Mouse (Mus musculus): ENCODE measurements around the gene Pex26. TPM values are rescaled to one million over a fixed set of nuclear protein-coding genes. Genes with fewer than 3 reads are reported as not detected.

The Pex26 gene
- polyA plus RNA-seq, 1 experiment from 2014 or later = 7.5 TPM

DNA sequence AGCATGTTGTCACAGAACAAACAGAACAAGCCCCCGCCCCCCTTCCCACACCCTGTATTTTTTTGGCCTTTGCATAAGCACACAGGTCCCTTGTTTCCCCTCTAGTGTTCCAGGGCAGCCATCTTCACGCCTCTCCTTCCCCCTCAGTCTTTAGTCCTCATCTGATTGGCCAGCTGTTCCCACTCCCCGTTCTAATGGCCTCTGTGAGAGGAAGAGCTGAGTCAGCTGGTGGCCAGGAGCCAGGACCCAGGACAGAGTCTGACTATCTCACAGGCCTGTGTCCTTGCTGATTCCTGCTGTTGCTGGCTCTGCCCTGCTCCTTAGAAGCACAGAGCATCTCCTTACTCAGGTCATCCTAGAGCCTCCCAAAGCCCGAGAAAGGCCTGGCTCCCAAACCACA, 39.4 kb upstream of the Pex26 start:
- DNase-seq (ENCODE audit: low spot score) = no peak
- no peak overlapping the region for H3K4me3 ChIP-seq (ENCODE audit: low read depth, low read length)
- H3K4me2 ChIP-seq (ENCODE audit: low read depth, severe bottlenecking) = no peak overlapping the region
- no peak for ATAC-seq (ENCODE audit: insufficient number of reproducible peaks, low FRiP score, low TSS enrichment, low read depth)
- H3K4me1 ChIP-seq (ENCODE audit: control insufficient read depth, insufficient read depth, low read length) = no peaks in the 10 kb centered on the region
- no peak overlapping the region for H3K27ac ChIP-seq (replicated peaks; ENCODE audit: low read depth, low read length)
- H3K27me3 ChIP-seq (ENCODE audit: control insufficient read depth, insufficient read depth, low read length) = no peaks in the 10 kb centered on the region
- no peak overlapping the region for H3K9ac ChIP-seq (ENCODE audit: low read length)
- no peaks in the 10 kb centered on the region for H3K36me3 ChIP-seq (ENCODE audit: control insufficient read depth, insufficient read depth, low read length)
- WGBS = 61% methylated on average over 4 of the region's 4 CpGs
- H3K9me3 ChIP-seq (ENCODE audit: control insufficient read depth, low read length) = no peaks in the 10 kb centered on the region

DNA sequence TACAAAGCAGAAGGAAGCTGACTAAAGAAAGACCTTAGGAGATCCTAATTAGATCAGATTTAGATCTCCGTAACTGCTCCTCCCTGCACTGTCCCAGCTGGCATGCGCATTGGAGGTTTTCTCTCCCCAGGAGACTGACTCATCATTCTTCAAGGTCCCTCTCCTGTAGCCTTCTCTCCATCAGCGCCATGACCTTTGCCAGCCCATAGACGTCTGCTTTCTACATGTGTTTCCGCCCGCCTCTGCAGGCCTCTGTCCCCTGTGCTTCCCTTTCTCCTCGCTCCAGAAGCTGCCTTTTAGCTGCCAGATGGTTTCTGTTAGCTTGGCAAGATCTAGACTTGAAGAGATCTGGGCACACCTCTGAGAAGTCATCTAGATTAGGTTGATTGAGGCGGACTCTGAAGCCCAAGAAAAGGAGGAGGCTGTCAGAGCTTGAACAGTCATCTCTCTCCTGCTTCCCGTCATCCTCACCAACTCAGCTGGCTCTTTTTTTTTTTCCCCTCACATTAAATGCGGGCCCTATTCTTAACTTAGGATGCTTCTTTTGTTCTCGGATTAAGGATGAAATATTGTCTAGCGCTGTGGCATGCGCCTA, 38.4 kb upstream of the Pex26 start:
- WGBS = 57% methylated on average over 13 of the region's 13 CpGs
- Histone ChIP-seq H3K4me1 (ENCODE audit: control insufficient read depth, insufficient read depth, low read length) (no peaks in the 10 kb centered on the region), H3K36me3 (ENCODE audit: control insufficient read depth, insufficient read depth, low read length) (no peaks in the 10 kb centered on the region), H3K27ac (replicated peaks; ENCODE audit: low read depth, low read length) (no peak overlapping the region), H3K27me3 (ENCODE audit: control insufficient read depth, insufficient read depth, low read length) (no peaks in the 10 kb centered on the region), H3K4me3 (ENCODE audit: low read depth, low read length) (no peak overlapping the region), H3K9ac (ENCODE audit: low read length) (no peak overlapping the region), H3K4me2 (ENCODE audit: low read depth, severe bottlenecking) (no peak overlapping the region), H3K9me3 (ENCODE audit: control insufficient read depth, low read length) (no peaks in the 10 kb centered on the region)
- ATAC-seq (ENCODE audit: insufficient number of reproducible peaks, low FRiP score, low TSS enrichment, low read depth) (no peak), DNase-seq (ENCODE audit: low spot score) (no peak)

DNA sequence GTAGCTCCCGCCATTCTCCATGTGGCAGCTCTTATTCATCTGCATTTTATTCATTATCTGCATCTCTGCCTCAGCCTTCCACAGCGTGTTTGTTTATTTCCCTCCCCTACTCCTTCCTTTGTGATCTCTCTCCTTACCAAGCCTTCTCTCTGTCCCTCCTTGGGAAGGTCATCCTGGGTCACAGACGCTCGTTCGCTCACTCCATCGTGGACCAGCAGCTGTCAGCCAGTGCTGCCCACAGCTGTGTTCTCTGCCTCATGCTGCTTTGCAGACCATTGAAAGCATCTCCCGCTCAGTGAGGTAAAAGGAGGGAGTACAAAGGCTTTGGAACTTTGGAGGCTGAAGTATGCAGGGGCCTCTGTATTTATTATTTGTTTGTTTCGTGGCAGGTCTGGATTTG, 37.6 kb upstream of the Pex26 start:
- Histone ChIP-seq H3K36me3 (ENCODE audit: control insufficient read depth, insufficient read depth, low read length) (no peaks in the 10 kb centered on the region), H3K4me3 (ENCODE audit: low read depth, low read length) (no peak overlapping the region), H3K4me2 (ENCODE audit: low read depth, severe bottlenecking) (no peak overlapping the region), H3K9ac (ENCODE audit: low read length) (no peak overlapping the region), H3K9me3 (ENCODE audit: control insufficient read depth, low read length) (no peaks in the 10 kb centered on the region), H3K4me1 (ENCODE audit: control insufficient read depth, insufficient read depth, low read length) (no peaks in the 10 kb centered on the region), H3K27ac (replicated peaks; ENCODE audit: low read depth, low read length) (no peak overlapping the region), H3K27me3 (ENCODE audit: control insufficient read depth, insufficient read depth, low read length) (no peaks in the 10 kb centered on the region)
- DNase-seq (ENCODE audit: low spot score) (no peak), ATAC-seq (ENCODE audit: insufficient number of reproducible peaks, low FRiP score, low TSS enrichment, low read depth) (no peak)
- WGBS = 52% methylated on average over 8 of the region's 8 CpGs

DNA sequence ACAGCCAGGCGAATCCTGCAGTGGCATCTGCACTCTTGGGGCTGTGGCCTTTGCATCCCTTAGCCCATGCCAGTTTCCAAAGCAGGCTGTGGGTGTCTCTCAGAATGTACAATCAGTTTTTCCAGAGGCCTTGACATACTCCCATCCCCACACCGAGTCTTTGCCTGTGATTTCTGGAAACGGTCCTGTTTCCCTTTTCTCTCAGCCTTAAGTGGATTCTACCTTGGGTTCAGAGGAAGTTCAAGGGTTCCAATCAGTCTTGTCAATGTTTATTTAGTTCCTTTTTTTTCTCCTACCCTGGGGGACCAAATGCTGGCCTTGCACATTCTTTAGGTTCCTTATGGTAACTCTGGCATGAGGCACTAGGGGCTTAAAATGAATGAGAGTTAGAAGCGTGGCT, 36.7 kb upstream of the Pex26 start:
- H3K9ac ChIP-seq (ENCODE audit: low read length) = no peak overlapping the region
- ATAC-seq (ENCODE audit: insufficient number of reproducible peaks, low FRiP score, low TSS enrichment, low read depth) (no peak), DNase-seq (ENCODE audit: low spot score) (no peak)
- H3K9me3 ChIP-seq (ENCODE audit: control insufficient read depth, low read length) = no peaks in the 10 kb centered on the region
- H3K4me1 ChIP-seq (ENCODE audit: control insufficient read depth, insufficient read depth, low read length) = peaks cover 3% of the 10 kb centered on the region
- no peak overlapping the region for H3K4me3 ChIP-seq (ENCODE audit: low read depth, low read length)
- H3K27ac ChIP-seq (replicated peaks; ENCODE audit: low read depth, low read length) = no peak overlapping the region
- H3K27me3 ChIP-seq (ENCODE audit: control insufficient read depth, insufficient read depth, low read length) = no peaks in the 10 kb centered on the region
- WGBS = 65% methylated on average over 4 of the region's 4 CpGs
- H3K4me2 ChIP-seq (ENCODE audit: low read depth, severe bottlenecking) = no peak overlapping the region
- H3K36me3 ChIP-seq (ENCODE audit: control insufficient read depth, insufficient read depth, low read length) = no peaks in the 10 kb centered on the region

DNA sequence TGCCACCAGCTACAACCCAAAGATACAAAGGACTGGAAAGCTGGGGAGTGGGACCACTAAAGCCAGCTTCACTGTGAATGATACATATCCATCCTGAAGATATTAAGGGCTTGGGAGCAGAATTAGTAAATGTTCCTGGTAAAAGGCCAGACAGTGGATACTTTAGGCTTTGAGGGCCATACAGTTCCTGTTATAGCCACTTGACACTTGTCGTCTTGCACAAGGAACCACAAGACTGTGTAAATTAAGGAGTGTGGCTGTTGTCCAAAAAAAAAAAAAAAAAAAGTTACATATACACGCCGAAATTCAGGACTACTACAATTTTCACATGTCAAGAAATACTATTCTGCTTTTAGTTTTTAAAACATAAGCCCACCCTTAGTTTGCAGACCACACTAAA, 35.1 kb upstream of the Pex26 start:
- WGBS = 58% methylated on average over 3 of the region's 3 CpGs

DNA sequence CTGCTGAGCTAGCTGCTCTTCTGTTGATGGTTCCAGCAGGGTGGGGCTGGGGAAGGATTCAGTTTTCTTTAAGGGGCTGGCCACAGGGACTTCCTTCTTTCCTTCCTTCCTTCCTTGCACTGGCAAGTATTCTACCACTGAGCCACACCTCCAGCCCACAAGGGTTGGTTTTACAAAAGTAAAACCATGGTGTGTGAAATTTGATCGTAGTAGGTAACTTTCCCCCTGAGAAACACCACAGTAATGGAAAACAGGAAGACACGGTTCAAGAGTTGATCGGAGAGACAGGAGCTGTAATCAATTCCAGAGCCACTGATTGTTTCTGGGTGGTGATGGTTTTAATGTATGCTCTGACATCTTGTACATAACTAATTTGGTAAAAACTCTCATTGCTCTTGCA, 34.0 kb upstream of the Pex26 start:
- Histone ChIP-seq H3K4me1 (ENCODE audit: control insufficient read depth, insufficient read depth, low read length) (peaks cover 5% of the 10 kb centered on the region), H3K4me3 (ENCODE audit: low read depth, low read length) (no peak overlapping the region), H3K9ac (ENCODE audit: low read length) (no peak overlapping the region), H3K4me2 (ENCODE audit: low read depth, severe bottlenecking) (no peak overlapping the region), H3K9me3 (ENCODE audit: control insufficient read depth, low read length) (no peaks in the 10 kb centered on the region), H3K27me3 (ENCODE audit: control insufficient read depth, insufficient read depth, low read length) (no peaks in the 10 kb centered on the region), H3K36me3 (ENCODE audit: control insufficient read depth, insufficient read depth, low read length) (no peaks in the 10 kb centered on the region), H3K27ac (replicated peaks; ENCODE audit: low read depth, low read length) (no peak overlapping the region)
- ATAC-seq (ENCODE audit: insufficient number of reproducible peaks, low FRiP score, low TSS enrichment, low read depth) (no peak; the same call in 1 of the 2 replicates), DNase-seq (ENCODE audit: low spot score) (no peak)
- WGBS = 20% methylated on average over 3 of the region's 3 CpGs

More for the DNA sequence above, 35.1 kb upstream of the Pex26 start:
- no peak overlapping the region for H3K4me2 ChIP-seq (ENCODE audit: low read depth, severe bottlenecking)
- H3K4me3 ChIP-seq (ENCODE audit: low read depth, low read length) = no peak overlapping the region
- no peaks in the 10 kb centered on the region for H3K36me3 ChIP-seq (ENCODE audit: control insufficient read depth, insufficient read depth, low read length)
- peaks cover 5% of the 10 kb centered on the region for H3K4me1 ChIP-seq (ENCODE audit: control insufficient read depth, insufficient read depth, low read length)
- H3K9me3 ChIP-seq (ENCODE audit: control insufficient read depth, low read length) = no peaks in the 10 kb centered on the region
- DNase-seq (ENCODE audit: low spot score) (no peak), ATAC-seq (ENCODE audit: insufficient number of reproducible peaks, low FRiP score, low TSS enrichment, low read depth) (no peak)
- no peak overlapping the region for H3K27ac ChIP-seq (replicated peaks; ENCODE audit: low read depth, low read length)
- no peak overlapping the region for H3K9ac ChIP-seq (ENCODE audit: low read length)
- no peaks in the 10 kb centered on the region for H3K27me3 ChIP-seq (ENCODE audit: control insufficient read depth, insufficient read depth, low read length)

DNA sequence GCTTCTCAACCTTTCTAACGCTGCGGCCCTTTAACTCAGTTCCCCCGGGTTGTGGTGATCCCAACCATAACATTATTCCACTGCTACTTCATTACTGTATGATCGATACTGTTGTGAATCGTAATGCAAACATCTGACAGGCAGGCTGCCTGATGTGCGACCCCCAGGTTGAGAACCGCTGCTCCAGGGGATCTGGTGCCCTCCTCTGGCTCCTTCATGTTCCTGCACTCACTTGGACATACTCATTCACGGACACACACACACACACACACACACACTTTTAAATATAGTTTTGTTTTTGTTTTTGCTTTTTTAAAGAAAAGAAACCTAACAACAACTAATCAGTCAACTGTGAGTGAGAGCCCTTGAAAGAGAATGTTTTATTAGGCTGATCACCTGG, 33.3 kb upstream of the Pex26 start:
- H3K9me3 ChIP-seq (ENCODE audit: control insufficient read depth, low read length) = no peaks in the 10 kb centered on the region
- ATAC-seq (ENCODE audit: insufficient number of reproducible peaks, low FRiP score, low TSS enrichment, low read depth) = no peak
- H3K9ac ChIP-seq (ENCODE audit: low read length) = no peak overlapping the region
- no peak overlapping the region for H3K4me2 ChIP-seq (ENCODE audit: low read depth, severe bottlenecking)
- no peaks in the 10 kb centered on the region for H3K36me3 ChIP-seq (ENCODE audit: control insufficient read depth, insufficient read depth, low read length)
- H3K27ac ChIP-seq (replicated peaks; ENCODE audit: low read depth, low read length) = no peak overlapping the region
- no peaks in the 10 kb centered on the region for H3K27me3 ChIP-seq (ENCODE audit: control insufficient read depth, insufficient read depth, low read length)
- 92% methylated on average over 8 of the region's 8 CpGs for WGBS
- peaks cover 5% of the 10 kb centered on the region for H3K4me1 ChIP-seq (ENCODE audit: control insufficient read depth, insufficient read depth, low read length)
- DNase-seq (ENCODE audit: low spot score) = no peak
- H3K4me3 ChIP-seq (ENCODE audit: low read depth, low read length) = no peak overlapping the region

DNA sequence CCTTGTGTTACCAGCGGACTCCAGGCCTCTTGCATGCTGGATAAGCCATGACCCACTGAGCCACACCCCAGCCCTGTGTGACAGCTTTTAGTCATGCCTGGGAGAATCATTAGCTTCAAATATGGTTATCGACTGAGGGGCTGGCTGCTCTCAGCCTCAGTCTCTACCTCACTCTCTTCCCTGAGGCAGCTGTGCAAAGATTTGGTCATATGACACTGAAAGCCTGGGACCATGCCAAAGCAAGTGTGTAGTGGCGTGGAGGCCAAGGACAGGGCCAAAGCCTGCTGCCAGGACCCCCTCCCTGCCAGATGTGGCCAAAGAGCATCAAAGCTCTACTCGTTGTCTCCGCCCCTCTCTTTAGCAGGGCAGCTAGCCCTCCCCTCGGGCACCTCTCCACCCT, 31.7 kb upstream of the Pex26 start:
- 59% methylated on average over 6 of the region's 6 CpGs for WGBS
- no peaks in the 10 kb centered on the region for H3K27me3 ChIP-seq (ENCODE audit: control insufficient read depth, insufficient read depth, low read length)
- DNase-seq (ENCODE audit: low spot score) = no peak
- no peak overlapping the region for H3K27ac ChIP-seq (replicated peaks; ENCODE audit: low read depth, low read length)
- H3K9ac ChIP-seq (ENCODE audit: low read length) = no peak overlapping the region; the same call in 1 of the 2 replicates
- H3K4me3 ChIP-seq (ENCODE audit: low read depth, low read length) = no peak overlapping the region
- H3K9me3 ChIP-seq (ENCODE audit: control insufficient read depth, low read length) = no peaks in the 10 kb centered on the region
- no peaks in the 10 kb centered on the region for H3K36me3 ChIP-seq (ENCODE audit: control insufficient read depth, insufficient read depth, low read length)
- ATAC-seq (ENCODE audit: insufficient number of reproducible peaks, low FRiP score, low TSS enrichment, low read depth) = no peak
- H3K4me2 ChIP-seq (ENCODE audit: low read depth, severe bottlenecking) = no peak overlapping the region
- peaks cover 5% of the 10 kb centered on the region for H3K4me1 ChIP-seq (ENCODE audit: control insufficient read depth, insufficient read depth, low read length)

DNA sequence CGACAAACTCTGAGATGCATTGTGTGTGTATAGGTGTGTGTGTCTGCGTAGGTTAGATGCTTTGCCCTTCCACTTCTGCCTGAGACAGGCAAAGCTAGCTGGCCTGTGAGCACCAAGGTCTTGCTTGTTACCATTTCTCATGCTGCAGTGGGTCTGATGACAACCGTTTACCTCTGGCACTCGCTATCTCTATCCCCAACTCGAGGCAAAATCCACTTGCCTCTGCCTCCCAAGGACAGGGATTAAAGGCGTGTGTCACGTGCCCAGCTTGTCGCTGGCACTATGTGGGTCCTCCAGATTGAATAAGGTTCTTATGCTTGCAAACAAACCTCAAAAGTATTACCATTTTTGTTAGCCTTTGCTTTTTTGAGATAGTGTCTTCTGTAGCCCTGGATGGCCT, 30.3 kb upstream of the Pex26 start:
- Histone ChIP-seq H3K27me3 (ENCODE audit: control insufficient read depth, insufficient read depth, low read length) (no peaks in the 10 kb centered on the region), H3K4me1 (ENCODE audit: control insufficient read depth, insufficient read depth, low read length) (peaks cover 5% of the 10 kb centered on the region), H3K36me3 (ENCODE audit: control insufficient read depth, insufficient read depth, low read length) (no peaks in the 10 kb centered on the region), H3K4me2 (ENCODE audit: low read depth, severe bottlenecking) (no peak overlapping the region), H3K4me3 (ENCODE audit: low read depth, low read length) (no peak overlapping the region), H3K9ac (ENCODE audit: low read length) (no peak overlapping the region), H3K27ac (replicated peaks; ENCODE audit: low read depth, low read length) (no peak overlapping the region), H3K9me3 (ENCODE audit: control insufficient read depth, low read length) (no peaks in the 10 kb centered on the region)
- 84% methylated on average over 8 of the region's 8 CpGs for WGBS
- DNase-seq (ENCODE audit: low spot score) (no peak), ATAC-seq (ENCODE audit: insufficient number of reproducible peaks, low FRiP score, low TSS enrichment, low read depth) (no peak)
